Mouse (Mus musculus) erythroblast, embryonic 14.5 days (primary cell): Measurements from ENCODE around the gene Rhbdl1.

Experiments used
- GATA1 ChIP-seq: IDR thresholded peaks from 2 replicates; pipeline ENCODE4 v1.6.1; 2012; ENCODE audit warnings: low read length, inconsistent platforms, mixed read lengths
- TAL1 ChIP-seq: IDR thresholded peaks from 3 replicates; pipeline ENCODE4 v1.6.1; 2012; ENCODE audit warnings: low read length, inconsistent platforms, mixed read lengths

DNA sequence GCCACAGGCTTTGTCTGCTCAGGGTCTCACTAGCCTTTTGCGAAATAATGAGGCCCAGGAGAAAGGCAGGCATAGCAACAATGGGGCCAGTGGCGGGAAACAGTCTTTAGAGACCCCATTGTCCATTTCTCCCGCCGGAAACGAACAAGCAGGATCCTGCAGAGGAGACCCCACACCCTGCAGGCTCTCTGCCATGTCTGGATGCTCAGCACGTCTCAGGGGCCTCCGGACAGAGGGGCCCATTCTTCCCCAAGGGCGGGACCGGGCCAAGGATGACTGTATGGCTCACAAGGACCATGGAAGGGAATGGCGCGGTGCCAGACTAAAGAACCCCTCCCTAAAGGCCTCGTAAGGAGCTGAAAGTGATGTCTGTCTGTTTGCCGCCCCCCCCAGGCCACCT is 42.9 kb downstream of the Rhbdl1 start:
- TF ChIP-seq GATA1: no peak
- no peak for TF ChIP-seq TAL1
